In genomic region chr16:76423964-76424363, GRCm38 (mm10) we compare ENCODE assay signal across 21 mouse cellular contexts. TPM values are rescaled to one million over a fixed set of nuclear protein-coding genes. Genes with fewer than 3 reads are reported as not detected.
A peak's percentile ranks its signal among the peaks of the same experiment; 100 is the strongest.
DNase-seq lines count a peak whose midpoint lies in the region; ATAC-seq and TF ChIP-seq lines count a peak whose summit lies in the region.
"Had no signal": no experiment of that assay in that cellular context is flagged by ENCODE, and none has a peak within 500 bp of the region (broad histone marks: within the 10 kb centered on the region; RNA-seq: fewer than 3 reads in every experiment).

No protein-coding gene starts in this region.

- no peak overlapping the region for H3K9ac ChIP-seq in neural tube, embryonic 13.5 days
- H3K9ac ChIP-seq in neural tube, embryonic 15.5 days (replicated peaks): no peak overlapping the region

- H3K27ac ChIP-seq in neural tube, embryonic 13.5 days (replicated peaks): no peak overlapping the region
- H3K27ac ChIP-seq in neural tube, embryonic 15.5 days (replicated peaks): no peak overlapping the region
- H3K27ac ChIP-seq in thymus, adult 2 months (ENCODE audit: control insufficient read depth, insufficient read depth, low read length): no peak overlapping the region

- TF ChIP-seq POLR2A in thymus, adult 2 months (IDR thresholded peaks at IDR 0.05; ENCODE audit: control insufficient read depth, extremely low read depth, insufficient read depth, low read length, poor library complexity): no peak

- H3K9me3 ChIP-seq in neural tube, embryonic 13.5 days: no peaks in the 10 kb centered on the region
- H3K9me3 ChIP-seq in neural tube, embryonic 15.5 days (replicated peaks): no peaks in the 10 kb centered on the region
- H3K9me3 ChIP-seq: G1E had no signal

- 74% methylated on average over 14 of the region's 14 CpGs for WGBS in neural tube, embryonic 13.5 days
- WGBS in neural tube, embryonic 15.5 days: 80% methylated on average over 14 of the region's 14 CpGs
- 95% methylated on average over 14 of the region's 14 CpGs for WGBS in thymus, adult 2 months

- peak; percentile 32; the same call in 1 of the 2 replicates for ATAC-seq in neural tube, embryonic 13.5 days (ENCODE audit: low read depth)
- no peak for ATAC-seq in neural tube, embryonic 15.5 days (ENCODE audit: low FRiP score)
- ATAC-seq: activated CD4-positive, CD25-positive, alpha-beta regulatory T cell, adult 4 months; CD4-positive, CD25-positive, alpha-beta regulatory T cell, adult 4 months; Patski had no signal

- H3K4me1 ChIP-seq in neural tube, embryonic 13.5 days (replicated peaks): no peaks in the 10 kb centered on the region
- no peaks in the 10 kb centered on the region for H3K4me1 ChIP-seq in neural tube, embryonic 15.5 days
- no peaks in the 10 kb centered on the region for H3K4me1 ChIP-seq in thymus, adult 2 months (replicated peaks; ENCODE audit: control insufficient read depth, insufficient read depth, low read length)

- H3K36me3 ChIP-seq in neural tube, embryonic 13.5 days: no peaks in the 10 kb centered on the region
- H3K36me3 ChIP-seq in neural tube, embryonic 15.5 days: no peaks in the 10 kb centered on the region
- H3K36me3 ChIP-seq in thymus, adult 2 months (ENCODE audit: control insufficient read depth, insufficient read depth, low read length): no peaks in the 10 kb centered on the region
- H3K36me3 ChIP-seq: G1E had no signal

- no peaks in the 10 kb centered on the region for H3K27me3 ChIP-seq in neural tube, embryonic 13.5 days
- no peaks in the 10 kb centered on the region for H3K27me3 ChIP-seq in neural tube, embryonic 15.5 days (replicated peaks)
- no peaks in the 10 kb centered on the region for H3K27me3 ChIP-seq in thymus, adult 2 months (ENCODE audit: control insufficient read depth, insufficient read depth, low read length)
- H3K27me3 ChIP-seq: CH12.LX, Patski had no signal

- no peak overlapping the region for H3K4me2 ChIP-seq in neural tube, embryonic 13.5 days
- H3K4me2 ChIP-seq in neural tube, embryonic 15.5 days: no peak overlapping the region

- TF ChIP-seq CTCF in thymus, adult 2 months (IDR thresholded peaks at IDR 0.05; ENCODE audit: borderline replicate concordance, control insufficient read depth, extremely low read depth, insufficient read depth, low read length, poor library complexity): no peak

- no peak overlapping the region for H3K4me3 ChIP-seq in neural tube, embryonic 13.5 days
- H3K4me3 ChIP-seq in neural tube, embryonic 15.5 days (replicated peaks): no peak overlapping the region
- H3K4me3 ChIP-seq in thymus, adult 2 months (ENCODE audit: control insufficient read depth, insufficient read depth, low read length): no peak overlapping the region

- DNase-seq in fat pad, adult 2 months (ENCODE audit: extremely low read depth, low read depth, low spot score): peak; percentile 94
- DNase-seq in gonadal fat pad, adult 2 months (ENCODE audit: low read depth): peak; percentile 75
- no peak for DNase-seq in right cerebral cortex, adult 2 months (ENCODE audit: low spot score in 2 of 2)
- no peak for DNase-seq in thymus, adult 2 months
- DNase-seq: adrenal gland, adult 2 months; adrenal gland, adult 8-10 months; adrenal gland, postnatal 10 days; adrenal gland, postnatal 14 days; adrenal gland, postnatal 25 days; adrenal gland, postnatal 36 days; B cell, adult 2 months; cerebellum, adult 11 months; cerebellum, adult 11-12 months; cerebellum, adult 18-20 months had no signal

RNA-seq across cellular contexts. Expression of gene Nrip1, which starts 50.3 kb away (rescaled TPM):
- polyA plus RNA-seq in neural tube, embryonic 13.5 days (2015; fragmentation: Nextera tagmentation; extraction: Ambion mirVana): 32.8 and 38.0 TPM in 2 replicates
- 34.4 and 36.9 TPM in 2 replicates for polyA plus RNA-seq in neural tube, embryonic 15.5 days (2015; fragmentation: Nextera tagmentation; extraction: Ambion mirVana)
- polyA plus RNA-seq in gonadal fat pad, adult 2 months (2012; rRNA removed): 21.2 and 45.9 TPM in 2 replicates
- 23.7 and 44.1 TPM in 2 replicates for polyA plus RNA-seq in thymus, adult 2 months (2012; rRNA removed)

Comparison
In these comparisons a context has a peak if more than half of its experiments do, and no peak if none do; other contexts are left out.
1. DNase-seq: peak in fat pad, adult 2 months (single experiment) and gonadal fat pad, adult 2 months (single experiment); none in right cerebral cortex, adult 2 months (0 of 2) and thymus, adult 2 months (single experiment).